Mouse (Mus musculus): ENCODE data around the gene Ykt6. TPM values are rescaled to one million over a fixed set of nuclear protein-coding genes. Genes with fewer than 3 reads are reported as not detected.

Ykt6 gene
- polyA plus RNA-seq, 1 experiment: 93.3 TPM

DNA sequence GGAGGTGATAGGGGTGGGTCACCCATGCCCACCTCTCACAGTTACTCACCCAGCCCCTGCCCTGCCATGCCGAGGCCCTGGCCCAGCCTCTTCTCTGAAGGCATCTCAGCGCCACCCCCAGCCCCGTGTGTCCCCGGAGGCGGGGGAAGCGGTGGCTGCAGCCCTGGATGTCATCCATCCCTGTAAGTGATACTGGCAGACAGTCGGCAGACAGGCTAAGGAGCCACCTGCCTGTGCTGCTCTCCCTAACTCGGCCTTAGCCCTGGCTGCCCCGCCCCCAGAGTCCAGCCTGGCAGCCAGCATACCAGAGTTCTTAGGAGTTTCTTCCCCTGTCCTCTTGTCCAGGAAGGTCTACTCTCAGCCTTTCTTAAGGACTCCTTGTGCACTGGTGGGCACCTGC is 20.6 kb downstream of the Ykt6 start:
- H3K36me3 ChIP-seq (ENCODE audit: control insufficient read depth, insufficient read depth): no peaks in the 10 kb centered on the region
- H3K79me2 ChIP-seq (ENCODE audit: control insufficient read depth, insufficient read depth): no peaks in the 10 kb centered on the region
- TF ChIP-seq MAX (IDR thresholded peaks at IDR 0.05) (no peak), CTCF (IDR thresholded peaks at IDR 0.05; ENCODE audit: control insufficient read depth, insufficient read depth, insufficient read length) (no peak), FOSL1 (IDR thresholded peaks at IDR 0.05; ENCODE audit: insufficient read depth, low read length, poor library complexity, severe bottlenecking) (no peak), CEBPB (IDR thresholded peaks at IDR 0.05; ENCODE audit: low read depth) (no peak), MYOD1 (IDR thresholded peaks at IDR 0.05; ENCODE audit: control insufficient read depth, insufficient read length, low read depth) (no peak), USF1 (IDR thresholded peaks at IDR 0.05; ENCODE audit: low read depth) (no peak)
- H3K79me3 ChIP-seq (ENCODE audit: low read depth): no peaks in the 10 kb centered on the region
- H3K27me3 ChIP-seq (ENCODE audit: control insufficient read depth, insufficient read depth, insufficient read length): peaks cover 13% of the 10 kb centered on the region
- H3ac ChIP-seq (ENCODE audit: control insufficient read depth, insufficient read length, low read depth): no peak overlapping the region
- H3K4me3 ChIP-seq (ENCODE audit: insufficient read depth, poor library complexity, severe bottlenecking): no peak overlapping the region

GRCm38 (mm10) chr11:5979088-5979487 is 23.6 kb downstream of the Ykt6 start:
- Histone ChIP-seq H3ac (ENCODE audit: control insufficient read depth, insufficient read length, low read depth) (no peak overlapping the region), H3K79me3 (ENCODE audit: low read depth) (no peaks in the 10 kb centered on the region), H3K27me3 (ENCODE audit: control insufficient read depth, insufficient read depth, insufficient read length) (peaks cover 29% of the 10 kb centered on the region), H3K4me3 (ENCODE audit: insufficient read depth, poor library complexity, severe bottlenecking) (no peak overlapping the region), H3K36me3 (ENCODE audit: control insufficient read depth, insufficient read depth) (no peaks in the 10 kb centered on the region), H3K79me2 (ENCODE audit: control insufficient read depth, insufficient read depth) (no peaks in the 10 kb centered on the region)
- TF ChIP-seq CEBPB (IDR thresholded peaks at IDR 0.05; ENCODE audit: low read depth) (no peak), MAX (IDR thresholded peaks at IDR 0.05) (no peak), FOSL1 (IDR thresholded peaks at IDR 0.05; ENCODE audit: insufficient read depth, low read length, poor library complexity, severe bottlenecking) (no peak), MYOG (IDR thresholded peaks at IDR 0.05; ENCODE audit: control insufficient read depth, extremely low read depth, insufficient read length) (no peak), USF1 (IDR thresholded peaks at IDR 0.05; ENCODE audit: low read depth) (no peak), CTCF (IDR thresholded peaks at IDR 0.05; ENCODE audit: control insufficient read depth, insufficient read depth, insufficient read length) (no peak), MYOD1 (IDR thresholded peaks at IDR 0.05; ENCODE audit: control insufficient read depth, insufficient read length, low read depth) (no peak)

GRCm38 (mm10) chr11:5980108-5980507 is 24.6 kb downstream of the Ykt6 start:
- TF ChIP-seq CEBPB (IDR thresholded peaks at IDR 0.05; ENCODE audit: low read depth) (no peak), MAX (IDR thresholded peaks at IDR 0.05) (no peak), USF1 (IDR thresholded peaks at IDR 0.05; ENCODE audit: low read depth) (no peak), MYOD1 (IDR thresholded peaks at IDR 0.05; ENCODE audit: control insufficient read depth, insufficient read length, low read depth) (no peak), FOSL1 (IDR thresholded peaks at IDR 0.05; ENCODE audit: insufficient read depth, low read length, poor library complexity, severe bottlenecking) (no peak), MYOG (IDR thresholded peaks at IDR 0.05; ENCODE audit: control insufficient read depth, extremely low read depth, insufficient read length) (no peak), CTCF (IDR thresholded peaks at IDR 0.05; ENCODE audit: control insufficient read depth, insufficient read depth, insufficient read length) (no peak)
- H3K27me3 ChIP-seq (ENCODE audit: control insufficient read depth, insufficient read depth, insufficient read length): peaks cover 30% of the 10 kb centered on the region

DNA sequence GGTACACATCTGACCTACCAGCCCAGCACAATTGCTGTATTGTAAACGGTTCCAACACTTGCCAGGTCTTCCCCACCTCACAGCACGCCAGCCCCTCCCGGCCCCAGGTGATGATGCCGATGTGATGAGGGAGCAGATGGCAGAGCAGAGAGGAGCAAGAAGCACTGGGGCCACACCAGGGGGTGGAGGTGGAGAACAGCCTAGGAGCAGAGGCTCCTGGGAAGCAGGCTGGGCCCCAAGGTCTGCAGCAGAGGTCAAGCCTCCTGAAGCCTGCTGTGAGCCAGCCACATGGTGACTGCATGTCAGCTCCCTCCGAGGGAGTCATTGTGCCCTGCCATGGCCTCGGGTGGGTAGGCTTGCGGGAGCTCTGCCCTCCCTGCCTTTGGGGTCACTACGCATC is 25.1 kb downstream of the Ykt6 start:
- no peaks in the 10 kb centered on the region for H3K79me3 ChIP-seq (ENCODE audit: low read depth)
- no peak for TF ChIP-seq USF1 (IDR thresholded peaks at IDR 0.05; ENCODE audit: low read depth)
- peaks cover 33% of the 10 kb centered on the region for H3K27me3 ChIP-seq (ENCODE audit: control insufficient read depth, insufficient read depth, insufficient read length)
- no peak overlapping the region for H3ac ChIP-seq (ENCODE audit: control insufficient read depth, insufficient read length, low read depth)
- no peaks in the 10 kb centered on the region for H3K79me2 ChIP-seq (ENCODE audit: control insufficient read depth, insufficient read depth)
- H3K36me3 ChIP-seq (ENCODE audit: control insufficient read depth, insufficient read depth): no peaks in the 10 kb centered on the region
- H3K4me3 ChIP-seq (ENCODE audit: insufficient read depth, poor library complexity, severe bottlenecking): no peak overlapping the region

More at GRCm38 (mm10) chr11:5980108-5980507, 24.6 kb downstream of the Ykt6 start:
- no peaks in the 10 kb centered on the region for H3K79me3 ChIP-seq (ENCODE audit: low read depth)
- no peaks in the 10 kb centered on the region for H3K79me2 ChIP-seq (ENCODE audit: control insufficient read depth, insufficient read depth)
- no peaks in the 10 kb centered on the region for H3K36me3 ChIP-seq (ENCODE audit: control insufficient read depth, insufficient read depth)
- H3ac ChIP-seq (ENCODE audit: control insufficient read depth, insufficient read length, low read depth): no peak overlapping the region
- no peak overlapping the region for H3K4me3 ChIP-seq (ENCODE audit: insufficient read depth, poor library complexity, severe bottlenecking)

GRCm38 (mm10) chr11:5981323-5981722 is 25.8 kb downstream of the Ykt6 start:
- H3K27me3 ChIP-seq (ENCODE audit: control insufficient read depth, insufficient read depth, insufficient read length): peaks cover 29% of the 10 kb centered on the region
- no peak for TF ChIP-seq MYOD1 (IDR thresholded peaks at IDR 0.05; ENCODE audit: control insufficient read depth, insufficient read length, low read depth)
- H3K79me3 ChIP-seq (ENCODE audit: low read depth): no peaks in the 10 kb centered on the region
- H3ac ChIP-seq (ENCODE audit: control insufficient read depth, insufficient read length, low read depth): no peak overlapping the region
- H3K4me3 ChIP-seq (ENCODE audit: insufficient read depth, poor library complexity, severe bottlenecking): no peak overlapping the region
- H3K36me3 ChIP-seq (ENCODE audit: control insufficient read depth, insufficient read depth): no peaks in the 10 kb centered on the region
- no peaks in the 10 kb centered on the region for H3K79me2 ChIP-seq (ENCODE audit: control insufficient read depth, insufficient read depth)

DNA sequence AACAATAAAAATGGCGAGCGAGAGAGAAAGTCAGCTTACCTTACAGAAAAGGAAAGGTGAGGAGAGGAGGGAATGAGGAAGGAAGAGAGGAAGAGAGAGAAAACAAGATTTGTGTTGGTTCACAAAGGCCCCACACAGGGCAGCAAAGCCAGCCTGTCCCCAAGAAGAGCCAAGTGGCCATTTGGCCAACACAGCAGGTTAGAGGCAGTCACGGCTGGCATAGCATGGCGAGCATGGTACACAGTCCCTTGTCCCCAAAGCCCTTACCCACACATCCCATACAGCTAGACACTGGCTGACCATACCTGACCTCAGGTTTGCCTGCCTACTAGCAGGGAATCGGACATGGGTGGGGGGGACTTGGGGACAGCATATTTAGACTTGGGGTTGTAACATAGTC is 28.1 kb downstream of the Ykt6 start:
- no peak for TF ChIP-seq USF1 (IDR thresholded peaks at IDR 0.05; ENCODE audit: low read depth)
- TF ChIP-seq MAX (IDR thresholded peaks at IDR 0.05): no peak
- no peak for TF ChIP-seq CTCF (IDR thresholded peaks at IDR 0.05; ENCODE audit: control insufficient read depth, insufficient read depth, insufficient read length)
- TF ChIP-seq MYOG (IDR thresholded peaks at IDR 0.05; ENCODE audit: control insufficient read depth, extremely low read depth, insufficient read length): no peak
- no peak for TF ChIP-seq MYOD1 (IDR thresholded peaks at IDR 0.05; ENCODE audit: control insufficient read depth, insufficient read length, low read depth)
- TF ChIP-seq CEBPB (IDR thresholded peaks at IDR 0.05; ENCODE audit: low read depth): no peak
- no peak for TF ChIP-seq FOSL1 (IDR thresholded peaks at IDR 0.05; ENCODE audit: insufficient read depth, low read length, poor library complexity, severe bottlenecking)
- no peak overlapping the region for H3ac ChIP-seq (ENCODE audit: control insufficient read depth, insufficient read length, low read depth)
- no peaks in the 10 kb centered on the region for H3K36me3 ChIP-seq (ENCODE audit: control insufficient read depth, insufficient read depth)
- no peak overlapping the region for H3K4me3 ChIP-seq (ENCODE audit: insufficient read depth, poor library complexity, severe bottlenecking)
- no peaks in the 10 kb centered on the region for H3K79me2 ChIP-seq (ENCODE audit: control insufficient read depth, insufficient read depth)
- peaks cover 49% of the 10 kb centered on the region for H3K27me3 ChIP-seq (ENCODE audit: control insufficient read depth, insufficient read depth, insufficient read length)
- H3K79me3 ChIP-seq (ENCODE audit: low read depth): no peaks in the 10 kb centered on the region

All from C2C12 (cell line).